Mouse (Mus musculus) CH12.LX (cell line): Measurements from ENCODE around the gene Spata25. TPM values are rescaled to one million over a fixed set of nuclear protein-coding genes. Genes with fewer than 3 reads are reported as not detected.

Experiments used
- DNase-seq: peaks from one replicate; pipeline ENCODE4 v3.0.0-alpha.2; 2013; ENCODE audit errors: extremely low read depth
- H3K27ac ChIP-seq: 2 replicates; pipeline ENCODE4 v1.5.1; 2012; ENCODE audit warnings: low read depth, mild to moderate bottlenecking, control low read depth, moderate library complexity; ENCODE audit not compliant: insufficient read depth
- H3K27me3 ChIP-seq: replicated peaks from 2 replicates; pipeline ENCODE3; 2012; ENCODE audit warnings: inconsistent platforms
- H3K36me3 ChIP-seq, 2 experiments: replicated peaks in 1 of 2; 2 replicates each; pipeline versions ENCODE3 to v1.6.1; 2012; ENCODE audit warnings: inconsistent platforms in 1 of 2, low read length in 1 of 2, mild to moderate bottlenecking in 1 of 2, mixed read lengths in 1 of 2, moderate library complexity in 1 of 2; ENCODE audit not compliant: control insufficient read depth in 1 of 2, insufficient read depth in 1 of 2
- H3K4me1 ChIP-seq, 2 experiments: 2 replicates each; pipeline ENCODE4 v1.6.1; 2012; ENCODE audit warnings: inconsistent platforms in 1 of 2, moderate library complexity in 1 of 2; ENCODE audit not compliant: insufficient read depth in 2 of 2, control insufficient read depth in 1 of 2
- H3K4me2 ChIP-seq: 2 replicates; pipeline ENCODE4 v1.6.1; 2012; ENCODE audit warnings: low read depth, mild to moderate bottlenecking, control low read depth; ENCODE audit not compliant: poor library complexity, insufficient read depth, severe bottlenecking
- H3K4me3 ChIP-seq, 3 experiments: fragments of 150-350 bp in 1 of 3; sonication (generic) in 1 of 3; replicated peaks in 1 of 3; 2 replicates each; pipeline versions ENCODE3 to v1.5.1; 2011 to 2012; ENCODE audit warnings: low read depth in 2 of 3, low read length in 2 of 3, mild to moderate bottlenecking in 2 of 3, moderate library complexity in 2 of 3, control low read depth in 1 of 3, improper control_type of control experiment in 1 of 3, inconsistent platforms in 1 of 3, mixed read lengths in 1 of 3; ENCODE audit not compliant: poor library complexity in 1 of 3
- H3K79me2 ChIP-seq: replicated peaks from 2 replicates; pipeline ENCODE4 v1.6.1; 2012; ENCODE audit warnings: mild to moderate bottlenecking, moderate library complexity; ENCODE audit not compliant: control insufficient read depth, poor library complexity, insufficient read depth, severe bottlenecking; ENCODE audit errors: extremely low read depth
- H3K9ac ChIP-seq: 2 replicates; pipeline ENCODE4 v1.6.1; 2012; ENCODE audit warnings: low read depth, mild to moderate bottlenecking, control low read depth, moderate library complexity; ENCODE audit not compliant: insufficient read depth
- H3K9me3 ChIP-seq: replicated peaks from 2 replicates; pipeline ENCODE3; 2012; ENCODE audit warnings: low read length, inconsistent platforms, mixed read lengths
- CHD2 ChIP-seq: IDR thresholded peaks from 2 replicates; pipeline ENCODE4 v1.6.1; 2011; ENCODE audit warnings: low read length, improper control_type of control experiment
- CTCF ChIP-seq, 2 experiments: IDR thresholded peaks in 1 of 2; conservative IDR thresholded peaks in 1 of 2; 2 replicates each; pipeline ENCODE4 v1.5.1; 2011 to 2012; ENCODE audit warnings: low read depth in 2 of 2, low read length in 2 of 2, improper control_type of control experiment in 1 of 2, inconsistent platforms in 1 of 2, mild to moderate bottlenecking in 1 of 2, moderate library complexity in 1 of 2
- EP300 ChIP-seq: IDR thresholded peaks from 2 replicates; pipeline ENCODE4 v1.6.1; 2011; ENCODE audit warnings: low read length, improper control_type of control experiment
- GABPA ChIP-seq: IDR thresholded peaks from 2 replicates; pipeline ENCODE4 v1.6.1; 2012; ENCODE audit warnings: low read depth, low read length, improper control_type of control experiment, inconsistent platforms; ENCODE audit not compliant: insufficient replicate concordance
- HCFC1 ChIP-seq: IDR thresholded peaks from 2 replicates; pipeline ENCODE4 v1.6.1; 2012; ENCODE audit warnings: low read depth, mild to moderate bottlenecking, inconsistent platforms, low read length, improper control_type of control experiment
- IRF4 ChIP-seq: IDR thresholded peaks from 2 replicates; pipeline ENCODE4 v1.6.1; 2014; ENCODE audit warnings: low read depth, mild to moderate bottlenecking, inconsistent platforms, low read length, improper control_type of control experiment
- MAX ChIP-seq: IDR thresholded peaks from 2 replicates; pipeline ENCODE4 v1.6.1; 2011; ENCODE audit warnings: low read length, improper control_type of control experiment
- MXI1 ChIP-seq: IDR thresholded peaks from 2 replicates; pipeline ENCODE4 v1.6.1; 2011; ENCODE audit warnings: mild to moderate bottlenecking, low read depth, low read length, improper control_type of control experiment
- MYC ChIP-seq: IDR thresholded peaks from 2 replicates; pipeline ENCODE4 v1.6.1; 2011; ENCODE audit warnings: low read depth, mild to moderate bottlenecking, improper control_type of control experiment, low read length
- TBP ChIP-seq: conservative IDR thresholded peaks from 2 replicates; pipeline ENCODE4 v1.6.1; 2011; ENCODE audit warnings: low read depth, low read length, improper control_type of control experiment
- UBTF ChIP-seq: IDR thresholded peaks from 2 replicates; pipeline ENCODE4 v1.6.1; 2012; ENCODE audit warnings: low read depth, mild to moderate bottlenecking, inconsistent platforms, low read length, improper control_type of control experiment, moderate library complexity
- USF1 ChIP-seq: IDR thresholded peaks from 2 replicates; pipeline ENCODE4 v1.6.1; 2014; ENCODE audit warnings: low read depth, mild to moderate bottlenecking, inconsistent platforms, low read length, improper control_type of control experiment
- ZKSCAN1 ChIP-seq: IDR thresholded peaks from 2 replicates; pipeline ENCODE4 v1.6.1; 2012; ENCODE audit warnings: low read depth, inconsistent platforms, low read length, improper control_type of control experiment, borderline replicate concordance
- ZNF384 ChIP-seq: IDR thresholded peaks from 2 replicates; pipeline ENCODE4 v1.6.1; 2012; ENCODE audit warnings: low read depth, low read length, improper control_type of control experiment, inconsistent platforms
- dilution Hi-C: fragments of 300-500 bp; cut with MboI; formaldehyde crosslinking; loops from 2 replicates; pipeline ENCODE4 v1.14.3; 2020; ENCODE audit warnings: low sequenced_read_pairs; ENCODE audit not compliant: extremely low pct_unique_long_range_greater_than_20kb, extremely low pct_ligation_motif_present
- in situ Hi-C: fragments of 300-500 bp; cut with MboI; formaldehyde crosslinking; loops from 3 replicates; pipeline ENCODE4 v1.14.3; 2019; ENCODE audit warnings: low sequenced_read_pairs, low pct_ligation_motif_present, low pct_unique_long_range_greater_than_20kb, mixed read lengths
- polyA plus RNA-seq: library from polyadenylated mRNA; unstranded; fragments of >175 nt; gene quantifications from 2 replicates; pipeline ENCODE4 v1.2.1, GENCODE M21; 2012; ENCODE audit warnings: low read depth; ENCODE audit not compliant: insufficient read length
- total RNA-seq, 2 experiments: library from RNA; depleted of rRNA; stranded (reverse); fragments of 300-350 nt in 1 of 2; fragments of >200 nt in 1 of 2; gene quantifications; 2 replicates each; pipeline ENCODE4 v1.2.3; 2012 to 2014

The Spata25 gene
- total and polyA plus RNA-seq, 3 experiments = not detected

GRCm38 (mm10) chr2:164832032-164832747, 3.9 kb upstream of the Spata25 start:
- H3K4me1 ChIP-seq = peaks cover 12 to 49% of the 10 kb centered on the region in 2 experiments
- H3K27me3 ChIP-seq = peaks cover 1% of the 10 kb centered on the region
- DNase-seq = no peak
- no peaks in the 10 kb centered on the region for H3K9me3 ChIP-seq
- H3K27ac ChIP-seq = 0 out of 2 replicates have a peak overlapping the region, but pooled peaks have one; percentile 7
- TF ChIP-seq USF1 (peak; percentile 38; the same call in 1 of the 2 replicates), CTCF (conservative IDR thresholded peaks at IDR 0.05 in 1 of 2, IDR thresholded peaks at IDR 0.05 in 1 of 2; ENCODE audit: low read depth in 2 of 2, low read length in 2 of 2) (peak in 1 of 2 experiments; percentile 25; a peak in 2 of 4 replicates), HCFC1 (no peak), MYC (peak; percentile 76; the same call in 1 of the 2 replicates), TBP (no peak), MAX (peak; percentile 63; the same call in 1 of the 2 replicates)
- H3K36me3 ChIP-seq = peaks cover 20 to 33% of the 10 kb centered on the region in 2 experiments
- H3K4me3 ChIP-seq = peak overlapping the region; percentile 58 to 70 (median 66)
- no peaks in the 10 kb centered on the region for H3K79me2 ChIP-seq
- in situ Hi-C loops = loop anchor here (5.0 kb wide), 1 partner anchor 45 kb away; the partner anchor contains the start of gene Pcif1
- peak overlapping the region; percentile 53; the same call in 1 of the 2 replicates for H3K4me2 ChIP-seq
- dilution Hi-C loops = no loop called here
- H3K9ac ChIP-seq = no peak overlapping the region

- H3K79me2 ChIP-seq = no peaks in the 10 kb centered on the region
- dilution Hi-C loops = no loop called here
- in situ Hi-C loops = loop anchor here (5.0 kb wide), 1 partner anchor 46 kb away; the partner anchor contains the start of gene Pcif1
- peak; percentile 82 for DNase-seq
- peak overlapping the region; percentile 16 for H3K4me2 ChIP-seq
- H3K9me3 ChIP-seq = no peaks in the 10 kb centered on the region
- TF ChIP-seq GABPA (no peak), UBTF (no peak), CHD2 (no peak), ZNF384 (peak; percentile 86), EP300 (no peak), ZKSCAN1 (no peak), IRF4 (no peak), MXI1 (no peak)
- no peak overlapping the region for H3K9ac ChIP-seq
- peaks cover 1% of the 10 kb centered on the region for H3K27me3 ChIP-seq
- no peak overlapping the region for H3K4me3 ChIP-seq
- no peak overlapping the region for H3K27ac ChIP-seq
- peaks cover 19 to 34% of the 10 kb centered on the region in 2 experiments for H3K36me3 ChIP-seq
- H3K4me1 ChIP-seq = peaks cover 12 to 54% of the 10 kb centered on the region in 2 experiments
Observed at GRCm38 (mm10) chr2:164831029-164831428, 2.7 kb upstream of the Spata25 start.
